Mouse (Mus musculus) limb, embryonic 15.5 days (tissue): ENCODE results near the gene Creb3l4. TPM values are rescaled to one million over a fixed set of nuclear protein-coding genes. Genes with fewer than 3 reads are reported as not detected.

Source experiments
- ATAC-seq: fragments of 200-750 bp; cut with Nextera tagmentation; 2 replicates; pipeline ENCODE4 v1.8.0; 2017; ENCODE audit warnings: low read depth, moderate TSS enrichment; ENCODE audit not compliant: insufficient number of reproducible peaks, low FRiP score, low TSS enrichment
- H3K27ac ChIP-seq: fragments of 300-500 bp; sonication (generic); 2 replicates; pipeline ENCODE4 v1.5.1; 2015; ENCODE audit warnings: moderate library complexity, mild to moderate bottlenecking, inconsistent platforms
- H3K27me3 ChIP-seq: fragments of 300-500 bp; sonication (generic); 2 replicates; pipeline ENCODE4 v1.6.1; 2015; ENCODE audit warnings: inconsistent platforms
- H3K36me3 ChIP-seq: fragments of 300-500 bp; sonication (generic); 2 replicates; pipeline ENCODE4 v1.6.1; 2015; ENCODE audit warnings: inconsistent platforms
- H3K4me1 ChIP-seq: fragments of 300-500 bp; sonication (generic); 2 replicates; pipeline ENCODE4 v1.6.1; 2015; ENCODE audit warnings: inconsistent platforms
- H3K4me2 ChIP-seq: fragments of 300-500 bp; sonication (generic); 2 replicates; pipeline ENCODE4 v1.6.1; 2015; ENCODE audit warnings: mild to moderate bottlenecking, inconsistent platforms
- H3K4me3 ChIP-seq: fragments of 300-500 bp; sonication (generic); 2 replicates; pipeline ENCODE4 v1.5.1; 2015; ENCODE audit warnings: mild to moderate bottlenecking, inconsistent platforms
- H3K9ac ChIP-seq: fragments of 300-500 bp; sonication (generic); 2 replicates; pipeline ENCODE4 v1.6.1; 2015; ENCODE audit warnings: inconsistent platforms
- H3K9me3 ChIP-seq: fragments of 300-500 bp; sonication (generic); 2 replicates; pipeline ENCODE4 v1.6.1; 2016; ENCODE audit warnings: inconsistent platforms
- WGBS: fragments of 180-500 bp; shearing (Covaris S2); methylation state at CpG from one replicate; pipeline ENCODE4 v1.1.7; 2015; 5-methylcytosine and 5-hydroxymethylcytosine counted together
- microRNA-seq: library from miRNA; unstranded; fragments of <30 nt; microRNA quantifications from one replicate; pipeline ENCODE4, GENCODE M21; 2016
- polyA plus RNA-seq: library from polyadenylated mRNA; unstranded; fragments of >200 nt; fragmentation: Nextera tagmentation; extraction: Ambion mirVana; gene quantifications from 2 replicates; pipeline ENCODE4 v1.2.1, GENCODE M21; 2015

Gene Creb3l4
- polyA plus RNA-seq, 1 experiment from 2014 or later, result 6.5 TPM

DNA sequence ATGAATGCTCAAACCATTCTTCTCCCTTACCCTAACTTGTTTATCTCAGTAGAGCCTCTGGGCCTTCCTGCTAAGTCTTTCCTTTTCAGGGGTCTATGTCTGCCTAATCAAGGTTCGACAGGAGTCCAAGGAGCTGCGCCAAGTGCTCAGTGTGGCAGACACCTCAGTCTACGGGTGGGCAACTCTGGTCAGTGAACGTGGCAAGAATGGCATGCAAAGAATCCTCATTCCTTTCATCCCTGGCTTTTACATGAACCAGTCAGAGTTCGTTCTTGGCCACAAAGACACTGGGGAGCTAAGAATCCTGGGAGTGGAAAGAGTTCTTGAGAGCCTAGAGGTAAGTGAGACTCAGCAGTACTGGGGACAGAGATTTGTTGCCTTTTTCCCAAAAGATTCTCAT, 39.7 kb downstream of the Creb3l4 start:
- ATAC-seq, result no peak

DNA sequence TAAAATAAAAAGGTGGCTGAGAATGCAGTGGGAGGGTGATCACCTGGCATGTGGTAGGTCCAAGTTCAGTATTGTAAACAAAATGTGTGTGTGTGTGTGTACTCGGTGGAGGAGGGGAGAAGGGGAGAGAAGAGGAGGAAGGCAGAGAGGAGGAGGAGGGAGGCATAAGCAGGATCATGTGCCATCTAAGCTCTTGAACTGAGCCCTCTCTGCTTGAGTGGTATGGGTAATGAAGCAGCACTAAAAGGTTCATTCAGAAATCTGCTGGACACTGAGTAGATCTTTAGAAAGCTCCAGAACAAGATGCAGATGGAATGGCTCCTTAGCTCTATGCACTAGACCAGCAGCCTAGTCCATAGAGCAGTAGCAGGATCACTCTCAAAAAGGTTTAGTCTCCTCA, 40.4 kb downstream of the Creb3l4 start:
- no peaks in the 10 kb centered on the region for H3K9me3 ChIP-seq
- H3K36me3 ChIP-seq, result peaks cover 8% of the 10 kb centered on the region; the same call in 1 of the 2 replicates
- 71% methylated on average over 1 of the region's 1 CpGs for WGBS
- no peaks in the 10 kb centered on the region for H3K27me3 ChIP-seq
- no peaks in the 10 kb centered on the region for H3K4me1 ChIP-seq
- H3K27ac ChIP-seq, result no peak overlapping the region
- H3K4me3 ChIP-seq, result no peak overlapping the region
- H3K9ac ChIP-seq, result no peak overlapping the region
- H3K4me2 ChIP-seq, result no peak overlapping the region
- ATAC-seq, result no peak

More for the DNA sequence above, 39.7 kb downstream of the Creb3l4 start:
- no peak overlapping the region for H3K4me3 ChIP-seq
- H3K27me3 ChIP-seq, result no peaks in the 10 kb centered on the region
- H3K4me1 ChIP-seq, result no peaks in the 10 kb centered on the region
- no peaks in the 10 kb centered on the region for H3K9me3 ChIP-seq
- H3K9ac ChIP-seq, result no peak overlapping the region
- H3K36me3 ChIP-seq, result peaks cover 16% of the 10 kb centered on the region
- WGBS, result 70% methylated on average over 5 of the region's 5 CpGs
- no peak overlapping the region for H3K27ac ChIP-seq
- H3K4me2 ChIP-seq, result no peak overlapping the region

GRCm38 (mm10) chr3:90197548-90197947, 45.8 kb downstream of the Creb3l4 start:
- Histone ChIP-seq H3K27ac (no peak overlapping the region), H3K36me3 (no peaks in the 10 kb centered on the region), H3K27me3 (no peaks in the 10 kb centered on the region), H3K4me2 (no peak overlapping the region), H3K4me3 (no peak overlapping the region), H3K4me1 (no peaks in the 10 kb centered on the region), H3K9me3 (no peaks in the 10 kb centered on the region), H3K9ac (no peak overlapping the region)
- no peak for ATAC-seq
- WGBS, result 65% methylated on average over 1 of the region's 1 CpGs

GRCm38 (mm10) chr3:90195644-90196043, 47.7 kb downstream of the Creb3l4 start:
- no peak for ATAC-seq
- Histone ChIP-seq H3K9me3 (no peaks in the 10 kb centered on the region), H3K4me3 (no peak overlapping the region), H3K36me3 (no peaks in the 10 kb centered on the region), H3K27ac (no peak overlapping the region), H3K9ac (no peak overlapping the region), H3K4me2 (no peak overlapping the region), H3K4me1 (no peaks in the 10 kb centered on the region), H3K27me3 (no peaks in the 10 kb centered on the region)
- WGBS, result 78% methylated on average over 1 of the region's 1 CpGs

DNA sequence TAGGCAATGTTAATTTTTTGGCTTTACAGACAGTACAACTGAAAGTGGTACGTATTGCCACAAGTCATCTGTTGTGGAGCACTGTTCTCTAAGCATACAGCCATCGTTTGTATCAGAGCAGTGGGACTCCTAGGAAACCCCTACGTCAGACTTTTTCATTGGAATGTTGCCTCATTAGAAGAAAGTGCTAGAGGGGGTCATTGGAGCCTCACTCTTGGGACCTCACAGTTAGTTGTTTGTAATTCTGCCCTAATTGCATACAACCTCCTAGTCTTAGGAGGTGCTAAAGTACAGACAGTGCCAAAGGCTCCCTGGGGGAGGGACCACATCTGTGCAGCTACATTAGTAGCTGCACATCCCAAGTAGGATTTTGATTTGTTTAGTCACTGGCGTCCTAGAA, 48.6 kb downstream of the Creb3l4 start:
- Histone ChIP-seq H3K36me3 (no peaks in the 10 kb centered on the region), H3K4me3 (no peak overlapping the region), H3K27me3 (no peaks in the 10 kb centered on the region), H3K4me1 (no peaks in the 10 kb centered on the region), H3K9me3 (no peaks in the 10 kb centered on the region), H3K4me2 (no peak overlapping the region), H3K27ac (no peak overlapping the region), H3K9ac (no peak overlapping the region)
- WGBS, result 28% methylated on average over 4 of the region's 4 CpGs
- no peak for ATAC-seq

DNA sequence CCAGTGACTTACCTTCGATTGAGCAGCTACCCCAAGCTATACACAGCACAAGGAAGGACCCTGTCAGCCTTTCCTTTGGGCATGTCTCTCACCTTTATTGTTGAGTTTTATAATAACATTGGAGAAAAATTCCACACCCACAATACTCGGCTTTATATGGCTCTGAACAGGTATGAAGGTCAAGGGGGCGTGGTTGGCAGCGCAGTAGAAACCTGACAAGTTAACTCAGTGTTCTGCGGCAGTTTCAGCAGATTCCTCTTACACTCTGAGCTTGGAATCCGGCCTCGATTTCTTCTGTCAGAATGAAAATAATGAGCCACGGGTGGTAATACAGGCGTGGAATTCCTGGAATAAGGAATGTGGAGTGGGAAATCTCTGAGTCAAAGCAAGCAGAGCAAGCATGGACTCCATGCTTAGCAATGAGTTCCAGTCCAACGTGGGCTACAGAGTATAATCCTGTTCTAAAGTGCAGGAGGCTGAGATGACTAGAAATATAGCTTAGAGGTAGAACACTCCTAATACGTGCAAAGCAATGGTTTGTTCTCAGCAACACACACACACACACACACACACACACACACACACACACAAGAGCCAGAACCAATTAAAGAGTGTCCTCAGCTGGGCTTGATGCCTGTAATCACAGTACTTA, 52.3 kb downstream of the Creb3l4 start:
- Histone ChIP-seq H3K4me2 (no peak overlapping the region), H3K9me3 (no peaks in the 10 kb centered on the region), H3K9ac (no peak overlapping the region), H3K4me3 (no peak overlapping the region), H3K27me3 (no peaks in the 10 kb centered on the region), H3K36me3 (no peaks in the 10 kb centered on the region), H3K27ac (no peak overlapping the region), H3K4me1 (no peaks in the 10 kb centered on the region)
- ATAC-seq, result no peak
- 63% methylated on average over 11 of the region's 11 CpGs for WGBS

Small RNA genes lying within 50 kb of the gene (microRNA-seq; reads per million reads assigned to microRNA genes)
- gene Mir7012, result not detected

Other genes with a start within 250 kb of the Creb3l4 start
- gene Hax1, start 244.7 kb downstream of the Creb3l4 start, polyA plus RNA-seq, result 143 and 146 TPM in 2 replicates
- gene 4933434E20Rik, start 191.9 kb downstream of the Creb3l4 start, polyA plus RNA-seq, result 126 and 140 TPM in 2 replicates
- gene Ubap2l, start 190.9 kb downstream of the Creb3l4 start, polyA plus RNA-seq, result 172 and 174 TPM in 2 replicates
- 474 and 545 TPM in 2 replicates for gene Tpm3, start 170.9 kb downstream of the Creb3l4 start, polyA plus RNA-seq
- gene Nup210l, start 139.4 kb downstream of the Creb3l4 start, polyA plus RNA-seq, result 0.28 and 0.30 TPM in 2 replicates
- gene Rps27, start 29.9 kb downstream of the Creb3l4 start, polyA plus RNA-seq, result 1,355 and 1,817 TPM in 2 replicates
- 37.5 and 40.9 TPM in 2 replicates for gene Rab13, start 29.8 kb downstream of the Creb3l4 start, polyA plus RNA-seq
- gene Jtb, start 11.9 kb downstream of the Creb3l4 start, polyA plus RNA-seq, result 112 and 125 TPM in 2 replicates
- 119 and 122 TPM in 2 replicates for gene Slc39a1, start 4.7 kb upstream of the Creb3l4 start, polyA plus RNA-seq
- gene Crtc2, start 10.7 kb upstream of the Creb3l4 start, polyA plus RNA-seq, result 20.1 and 20.8 TPM in 2 replicates
- 3.9 and 4.7 TPM in 2 replicates for gene Dennd4b, start 21.7 kb upstream of the Creb3l4 start, polyA plus RNA-seq
- 13.3 and 14.2 TPM in 2 replicates for gene Gatad2b, start 49.7 kb upstream of the Creb3l4 start, polyA plus RNA-seq
- 36.2 and 37.0 TPM in 2 replicates for gene Slc27a3, start 146.4 kb upstream of the Creb3l4 start, polyA plus RNA-seq
- gene Ints3, start 190.1 kb upstream of the Creb3l4 start, polyA plus RNA-seq, result 25.6 and 28.0 TPM in 2 replicates
- 5.4 and 6.7 TPM in 2 replicates for gene Npr1, start 222.4 kb upstream of the Creb3l4 start, polyA plus RNA-seq
- 171 and 176 TPM in 2 replicates for gene Ilf2, start 232.6 kb upstream of the Creb3l4 start, polyA plus RNA-seq
- gene Snapin, start 247.5 kb upstream of the Creb3l4 start, polyA plus RNA-seq, result 89.9 and 95.4 TPM in 2 replicates